Mouse (Mus musculus): ENCODE results near the gene Cadm4. TPM values are rescaled to one million over a fixed set of nuclear protein-coding genes. Genes with fewer than 3 reads are reported as not detected.
"Not testable (repeated sequence)": the region's sequence is repeated elsewhere in the genome, so short reads cannot be mapped to it uniquely, and the experiment has no call there.

Cadm4 gene
- total RNA-seq, 2 experiments from 2014 or later = 3.5 TPM

GRCm38 (mm10) chr7:24462388-24463319 is 19.2 kb upstream of the Cadm4 start, which contains the start of gene Plaur:
Plaur (plus strand) TSS chr7:24462484.
- DNase-seq (ENCODE audit: low spot score in 2 of 2) = peak; percentile 43 to 49

DNA sequence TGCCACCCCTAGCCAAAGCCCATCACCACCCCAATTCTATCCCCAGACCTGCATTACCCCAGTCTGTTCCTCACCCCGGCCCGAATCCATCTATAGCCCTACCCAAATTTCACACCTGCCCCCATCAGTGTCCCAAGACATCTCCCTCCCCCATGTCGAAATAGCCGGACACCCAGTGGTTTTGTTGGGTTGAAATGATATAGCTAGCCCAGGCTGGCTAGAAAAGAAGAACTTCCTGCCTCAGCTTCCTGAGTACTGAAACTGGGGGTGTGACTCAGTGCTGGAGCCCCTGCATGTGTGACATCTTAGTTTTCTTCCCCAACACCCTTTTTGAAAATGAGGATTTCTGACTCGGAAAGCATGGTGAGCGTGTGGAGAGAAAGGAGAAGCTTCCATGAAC is 15.0 kb upstream of the Cadm4 start:
- DNase-seq (ENCODE audit: low spot score in 2 of 2) = no peak

- DNase-seq (ENCODE audit: low spot score in 2 of 2) = no peak
These were observed 13.9 kb upstream of the Cadm4 start for GRCm38 (mm10) chr7:24467886-24468285.

- no peak for DNase-seq (ENCODE audit: low spot score in 2 of 2)
These were observed 12.7 kb upstream of the Cadm4 start for GRCm38 (mm10) chr7:24469126-24469525.

GRCm38 (mm10) chr7:24470356-24470755 is 11.5 kb upstream of the Cadm4 start:
- DNase-seq (ENCODE audit: low spot score in 2 of 2) = peak; percentile 43 to 44

DNA sequence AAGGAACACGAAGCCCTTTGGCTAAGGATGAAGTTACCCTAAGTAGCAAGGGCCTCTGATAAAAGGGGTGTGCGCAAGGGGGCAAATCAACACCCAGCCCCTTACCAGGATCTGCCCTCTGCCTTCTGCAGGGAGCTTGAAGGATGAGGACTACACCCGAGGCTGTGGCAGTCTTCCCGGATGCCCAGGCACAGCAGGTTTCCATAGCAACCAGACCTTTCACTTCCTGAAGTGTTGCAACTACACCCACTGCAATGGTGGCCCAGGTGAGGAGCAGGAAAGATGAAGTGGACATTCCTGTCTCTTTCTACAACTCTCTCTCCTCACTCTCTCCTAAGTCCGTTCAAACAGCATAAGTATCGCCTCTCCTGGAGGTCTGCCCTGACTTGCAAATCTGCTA is 9.4 kb upstream of the Cadm4 start:
- DNase-seq (ENCODE audit: low spot score in 2 of 2) = no peak

DNA sequence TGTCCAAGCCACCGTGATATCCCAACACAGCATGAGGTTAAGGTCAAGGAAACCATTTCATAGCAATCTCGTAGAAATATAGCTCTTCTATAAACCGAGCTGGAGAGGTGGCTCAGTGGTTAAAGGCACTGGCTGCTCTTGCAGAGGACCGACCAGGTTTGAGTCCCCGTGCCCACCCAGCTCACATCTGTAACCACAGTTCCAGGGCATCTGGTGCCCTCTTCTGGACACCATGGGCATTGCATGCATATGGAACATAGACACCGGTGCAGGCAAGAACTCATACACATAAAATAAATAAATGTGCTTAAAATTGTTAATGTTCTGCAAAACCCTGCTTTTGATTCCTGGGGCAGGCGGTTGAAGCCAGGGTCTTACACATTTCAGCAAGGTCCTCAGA is 8.9 kb upstream of the Cadm4 start:
- peak; percentile 21 to 37 for DNase-seq (ENCODE audit: low spot score in 2 of 2)

GRCm38 (mm10) chr7:24473913-24474529 is 7.8 kb upstream of the Cadm4 start:
- peak; percentile 59 to 66 for DNase-seq (ENCODE audit: low spot score in 2 of 2)

GRCm38 (mm10) chr7:24474811-24475506 is 6.9 kb upstream of the Cadm4 start:
- DNase-seq (ENCODE audit: low spot score in 2 of 2) = no peak

GRCm38 (mm10) chr7:24476338-24476737 is 5.5 kb upstream of the Cadm4 start:
- no peak for DNase-seq (ENCODE audit: low spot score in 2 of 2)

GRCm38 (mm10) chr7:24476856-24477255 is 5.0 kb upstream of the Cadm4 start:
- no peak for DNase-seq (ENCODE audit: low spot score in 2 of 2)

DNA sequence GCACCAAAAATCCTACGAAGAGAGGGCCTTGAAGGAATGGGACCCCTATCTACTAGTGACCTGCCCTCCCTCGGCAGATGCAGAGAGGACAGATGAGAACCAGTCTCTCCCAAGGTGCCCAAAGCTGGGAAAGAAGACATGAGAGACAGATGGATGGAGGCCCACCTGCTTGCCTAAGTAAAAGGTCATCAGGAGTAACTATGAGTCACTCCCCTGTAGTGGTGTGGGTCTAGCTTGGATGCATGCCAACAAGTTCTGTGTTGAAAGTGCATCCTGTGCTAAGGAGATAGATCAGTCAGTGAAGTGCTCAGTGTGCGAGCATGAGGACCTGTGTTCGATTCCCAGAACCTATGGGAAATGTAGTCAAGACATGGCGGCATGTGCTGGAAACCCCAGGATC is 2.9 kb upstream of the Cadm4 start:
- no peak for DNase-seq (ENCODE audit: low spot score in 2 of 2)

DNA sequence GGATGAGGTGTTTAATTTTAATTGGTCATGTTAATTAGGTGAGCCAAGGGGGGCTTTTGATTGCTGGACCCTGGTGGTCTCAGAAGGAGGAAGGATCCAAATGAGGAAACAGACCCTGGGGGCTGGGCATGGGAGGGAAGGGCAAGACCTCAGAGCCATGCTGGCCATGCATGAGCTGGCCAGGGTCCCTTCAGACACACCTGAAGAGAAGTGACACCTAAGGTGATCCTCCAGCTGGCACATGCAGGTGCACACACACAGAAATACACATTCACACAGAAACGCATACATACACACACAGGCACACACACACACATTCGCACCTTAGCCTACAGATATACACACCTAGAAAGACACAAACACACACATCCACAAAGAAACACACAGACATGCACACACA is 2.1 kb upstream of the Cadm4 start:
- DNase-seq (ENCODE audit: low spot score in 2 of 2) = no peak

GRCm38 (mm10) chr7:24480121-24480941 is 1.5 kb upstream of the Cadm4 start:
- no peak for DNase-seq (ENCODE audit: low spot score in 2 of 2)

- no peak for DNase-seq (ENCODE audit: low spot score in 2 of 2)
These were observed 793 bp upstream of the Cadm4 start for GRCm38 (mm10) chr7:24480986-24481473.

DNA sequence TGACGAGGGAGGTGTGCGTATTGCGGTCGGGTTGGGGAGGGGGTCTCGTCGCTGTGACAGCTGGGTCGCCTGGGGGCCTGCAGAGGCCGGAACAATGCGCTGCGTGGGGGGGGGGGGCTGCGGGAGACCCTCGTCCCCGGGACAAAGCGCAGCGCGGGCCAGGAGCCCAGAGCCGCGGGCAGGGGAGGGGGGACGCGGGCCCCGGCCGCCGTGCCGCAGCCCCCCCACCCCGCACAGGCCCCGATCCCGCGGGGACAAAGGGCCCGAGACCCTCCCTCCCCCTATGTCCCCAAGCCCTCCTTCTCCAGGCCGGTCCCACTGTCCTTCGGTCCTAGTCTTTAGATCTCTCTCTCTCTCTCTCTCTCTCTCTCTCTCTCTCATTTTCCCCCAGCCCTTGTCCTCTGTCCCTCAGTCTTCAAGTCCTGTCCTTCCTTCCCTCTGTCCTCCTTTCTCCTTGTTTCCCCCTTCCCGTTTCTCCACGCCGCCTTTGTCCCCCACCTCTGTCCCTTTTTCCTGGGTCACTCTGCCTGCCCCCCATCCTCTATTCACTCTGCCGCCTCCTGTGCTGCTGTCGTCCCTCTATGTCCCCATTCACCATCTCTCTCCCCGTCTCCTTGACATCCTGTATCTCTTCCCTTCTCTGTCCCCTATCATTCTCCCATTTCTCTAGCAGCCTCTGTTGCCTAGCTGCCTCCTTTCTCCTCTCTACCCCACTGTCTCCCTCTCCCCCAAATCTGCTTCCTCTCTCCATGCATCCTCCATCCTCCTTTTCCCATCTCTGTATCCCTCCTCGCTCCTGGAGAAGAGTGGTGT is 591 bp downstream of the Cadm4 start:
- DNase-seq (ENCODE audit: low spot score in 2 of 2) = no peak

- not testable (repeated sequence) for DNase-seq (ENCODE audit: low spot score in 2 of 2)
These were observed 1.5 kb downstream of the Cadm4 start for GRCm38 (mm10) chr7:24483291-24483690.

- DNase-seq (ENCODE audit: low spot score in 2 of 2) = no peak
These were observed 3.7 kb downstream of the Cadm4 start for GRCm38 (mm10) chr7:24485481-24485880.

DNA sequence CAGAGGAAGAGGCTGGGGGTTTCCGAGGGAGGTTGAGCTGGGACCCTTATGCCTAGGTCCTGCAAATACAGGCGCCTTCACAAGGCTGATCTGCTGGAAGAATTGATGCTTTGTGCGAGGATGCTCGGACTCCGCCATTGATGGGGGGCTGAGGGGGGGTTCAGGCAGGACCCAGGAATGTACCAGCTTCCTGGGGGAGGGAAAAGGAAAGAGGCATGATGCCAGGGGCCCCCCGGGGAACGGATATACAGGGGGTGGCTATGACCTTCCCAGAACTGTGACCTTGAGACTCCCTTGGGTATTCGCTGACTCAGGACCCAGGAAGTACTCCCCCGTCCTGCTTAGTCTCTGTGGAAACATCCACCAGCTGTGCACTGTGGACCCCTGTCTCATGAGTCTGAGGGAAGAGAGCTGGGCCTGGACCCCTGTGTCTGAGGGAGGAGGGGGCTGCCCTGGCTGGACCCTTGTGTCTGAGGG is 4.9 kb downstream of the Cadm4 start:
- DNase-seq (ENCODE audit: low spot score in 2 of 2) = no peak

DNA sequence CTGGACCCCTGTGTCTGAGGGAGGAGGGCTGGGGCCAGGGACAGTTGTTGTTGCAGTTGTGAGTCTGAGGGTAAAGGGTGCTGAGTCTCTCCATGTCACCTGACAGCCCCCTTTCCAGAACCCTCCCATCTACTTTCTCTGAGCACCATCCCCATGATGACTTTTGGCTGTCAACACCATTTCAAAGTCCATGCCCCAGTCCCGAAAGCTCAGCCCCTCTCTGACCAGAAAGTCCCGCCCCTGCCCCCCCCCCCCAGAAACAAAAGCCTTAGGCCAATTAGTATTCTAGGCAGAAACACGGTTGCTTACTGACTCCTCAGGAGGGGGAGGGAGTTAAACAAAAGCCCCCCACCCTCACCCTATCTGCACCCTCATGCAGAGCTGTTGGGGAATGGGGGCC is 5.6 kb downstream of the Cadm4 start:
- DNase-seq (ENCODE audit: low spot score in 2 of 2) = no peak

All from adrenal gland, adult 18-20 months (tissue).